Mouse (Mus musculus) cerebellum, postnatal 4 days (tissue): ENCODE data around the gene Arhgap9.

ENCODE experiments used
- DNase-seq, 2 experiments: peaks; one replicate each; pipeline ENCODE4 v3.0.0; 2022; ENCODE audit warnings: low spot score in 2 of 2, mixed read lengths in 1 of 2

The Arhgap9 gene

GRCm38 (mm10) chr10:127321621-127322020 is at the start of gene Arhgap9:
TSS of gene Arhgap9 (plus strand) at chr10:127321964.
- DNase-seq: no peak

GRCm38 (mm10) chr10:127272371-127272770 is 49.4 kb upstream of the Arhgap9 start:
- DNase-seq: no peak

GRCm38 (mm10) chr10:127274261-127275022 is 47.3 kb upstream of the Arhgap9 start:
- DNase-seq: no peak

GRCm38 (mm10) chr10:127279730-127280129 is 42.0 kb upstream of the Arhgap9 start:
- DNase-seq: no peak

GRCm38 (mm10) chr10:127281316-127281715 is 40.4 kb upstream of the Arhgap9 start:
- no peak for DNase-seq

- no peak for DNase-seq
Observed at GRCm38 (mm10) chr10:127282620-127283215, 39.0 kb upstream of the Arhgap9 start.

GRCm38 (mm10) chr10:127284105-127284622 is 37.6 kb upstream of the Arhgap9 start:
- no peak for DNase-seq

GRCm38 (mm10) chr10:127284724-127285500 is 36.9 kb upstream of the Arhgap9 start:
- no peak for DNase-seq

- no peak for DNase-seq
Observed at GRCm38 (mm10) chr10:127285644-127286043, 36.1 kb upstream of the Arhgap9 start.

- DNase-seq: no peak
Observed at GRCm38 (mm10) chr10:127286194-127286593, 35.6 kb upstream of the Arhgap9 start.

- no peak for DNase-seq
Observed at GRCm38 (mm10) chr10:127286730-127287129, 35.0 kb upstream of the Arhgap9 start.

- DNase-seq: no peak
Observed at GRCm38 (mm10) chr10:127287271-127287935, 34.4 kb upstream of the Arhgap9 start.

- DNase-seq: no peak
Observed at GRCm38 (mm10) chr10:127287936-127288293, 33.8 kb upstream of the Arhgap9 start.

GRCm38 (mm10) chr10:127288328-127288799 is 33.4 kb upstream of the Arhgap9 start:
- DNase-seq: peak in 1 of 2 experiments; percentile 59

- DNase-seq: peak; percentile 72 to 88
Observed at GRCm38 (mm10) chr10:127288800-127289572, 32.8 kb upstream of the Arhgap9 start, which contains the start of gene Mbd6. TSS of gene Mbd6 (minus strand) at chr10:127289018.

- peak in 1 of 2 experiments; percentile 77 for DNase-seq
Observed at GRCm38 (mm10) chr10:127289573-127290191, 32.1 kb upstream of the Arhgap9 start.

- DNase-seq: peak; percentile 98 to 99
Observed at GRCm38 (mm10) chr10:127290307-127290929, 31.3 kb upstream of the Arhgap9 start.

GRCm38 (mm10) chr10:127290930-127291880 is 30.6 kb upstream of the Arhgap9 start:
- DNase-seq: peak in 1 of 2 experiments; percentile 52
